Mouse (Mus musculus) stomach, embryonic 15.5 days (tissue): ENCODE measurements around the gene Snx17. TPM values are rescaled to one million over a fixed set of nuclear protein-coding genes. Genes with fewer than 3 reads are reported as not detected.

Experiments used
- ATAC-seq: fragments of 200-750 bp; cut with Nextera tagmentation; 2 replicates; pipeline ENCODE4 v1.8.0; 2017; ENCODE audit warnings: low read depth, moderate number of reproducible peaks, moderate TSS enrichment; ENCODE audit not compliant: insufficient read depth, low FRiP score
- H3K27ac ChIP-seq: fragments of 300-500 bp; sonication (generic); 2 replicates; pipeline ENCODE4 v1.5.1; 2015; ENCODE audit warnings: mild to moderate bottlenecking, inconsistent platforms
- H3K27me3 ChIP-seq: fragments of 300-500 bp; sonication (generic); replicated peaks from 2 replicates; pipeline ENCODE4 v1.6.1; 2015; ENCODE audit warnings: inconsistent platforms
- H3K36me3 ChIP-seq: fragments of 300-500 bp; sonication (generic); 2 replicates; pipeline ENCODE4 v1.6.1; 2015; ENCODE audit warnings: inconsistent platforms
- H3K4me1 ChIP-seq: fragments of 300-500 bp; sonication (generic); 2 replicates; pipeline ENCODE4 v1.6.1; 2015; ENCODE audit warnings: inconsistent platforms
- H3K4me2 ChIP-seq: fragments of 300-500 bp; sonication (generic); 2 replicates; pipeline ENCODE4 v1.6.1; 2015; ENCODE audit warnings: mild to moderate bottlenecking, inconsistent platforms
- H3K4me3 ChIP-seq: fragments of 300-500 bp; sonication (generic); replicated peaks from 2 replicates; pipeline ENCODE4 v1.5.1; 2015; ENCODE audit warnings: inconsistent platforms
- H3K9ac ChIP-seq: fragments of 300-500 bp; sonication (generic); 2 replicates; pipeline ENCODE4 v1.6.1; 2015; ENCODE audit warnings: inconsistent platforms
- H3K9me3 ChIP-seq: fragments of 300-500 bp; sonication (generic); 2 replicates; pipeline ENCODE4 v1.6.1; 2016; ENCODE audit warnings: inconsistent platforms
- WGBS: fragments of 180-500 bp; shearing (Covaris S2); methylation state at CpG from one replicate; pipeline ENCODE4 v1.1.7; 2015; 5-methylcytosine and 5-hydroxymethylcytosine counted together
- polyA plus RNA-seq: library from polyadenylated mRNA; unstranded; fragments of >200 nt; fragmentation: Nextera tagmentation; extraction: Ambion mirVana; gene quantifications from 2 replicates; pipeline ENCODE4 v1.2.1, GENCODE M21; 2015

Snx17 gene
- polyA plus RNA-seq, 1 experiment from 2014 or later, result 115 TPM

GRCm38 (mm10) chr5:31219070-31219469 lies 26.0 kb downstream of the Snx17 start:
- no peaks in the 10 kb centered on the region for H3K27me3 ChIP-seq
- no peak for ATAC-seq
- H3K4me2 ChIP-seq, result peak overlapping the region; percentile 85
- H3K27ac ChIP-seq, result no peak overlapping the region
- H3K36me3 ChIP-seq, result no peaks in the 10 kb centered on the region
- H3K9ac ChIP-seq, result no peak overlapping the region
- peak overlapping the region; percentile 100; the same call in 1 of the 2 replicates for H3K4me3 ChIP-seq
- H3K9me3 ChIP-seq, result no peaks in the 10 kb centered on the region
- H3K4me1 ChIP-seq, result no peaks in the 10 kb centered on the region
- WGBS, result 0% methylated on average over 2 of the region's 2 CpGs

- WGBS, result under 1% methylated on average over 11 of the region's 11 CpGs
- no peak for ATAC-seq
- Histone ChIP-seq H3K36me3 (no peaks in the 10 kb centered on the region), H3K9ac (peak overlapping the region; percentile 96; the same call in 1 of the 2 replicates), H3K4me2 (peak overlapping the region; percentile 85), H3K27ac (peak overlapping the region; percentile 95), H3K4me3 (peak overlapping the region; percentile 100), H3K27me3 (no peaks in the 10 kb centered on the region), H3K4me1 (no peaks in the 10 kb centered on the region), H3K9me3 (no peaks in the 10 kb centered on the region)
Measured at GRCm38 (mm10) chr5:31219474-31219873, 26.4 kb downstream of the Snx17 start.

- Histone ChIP-seq H3K9me3 (no peaks in the 10 kb centered on the region), H3K4me1 (no peaks in the 10 kb centered on the region), H3K27me3 (no peaks in the 10 kb centered on the region), H3K4me3 (peak overlapping the region; percentile 100), H3K9ac (peak overlapping the region; percentile 96), H3K27ac (peak overlapping the region; percentile 95), H3K36me3 (no peaks in the 10 kb centered on the region), H3K4me2 (peak overlapping the region; percentile 85)
- under 1% methylated on average over 40 of the region's 40 CpGs for WGBS
- peak; percentile 56 for ATAC-seq
Measured at GRCm38 (mm10) chr5:31219911-31220447, 27.0 kb downstream of the Snx17 start.

- no peaks in the 10 kb centered on the region for H3K27me3 ChIP-seq
- no peaks in the 10 kb centered on the region for H3K4me1 ChIP-seq
- WGBS, result under 1% methylated on average over 70 of the region's 70 CpGs
- ATAC-seq, result peak; percentile 96
- no peaks in the 10 kb centered on the region for H3K36me3 ChIP-seq
- H3K4me3 ChIP-seq, result peak within 1 kb of the TSS; percentile 100
- H3K4me2 ChIP-seq, result peak within 1 kb of the TSS; percentile 85
- H3K9ac ChIP-seq, result peak within 1 kb of the TSS; percentile 96
- H3K27ac ChIP-seq, result peak within 1 kb of the TSS; percentile 95
- no peaks in the 10 kb centered on the region for H3K9me3 ChIP-seq
Measured at GRCm38 (mm10) chr5:31220448-31221303, 27.6 kb downstream of the Snx17 start, which contains the start of gene Ppm1g. Gene Ppm1g (minus strand): TSS chr5:31220687.

GRCm38 (mm10) chr5:31221304-31221945 lies 28.4 kb downstream of the Snx17 start:
- peak overlapping the region; percentile 85 for H3K4me2 ChIP-seq
- H3K36me3 ChIP-seq, result no peaks in the 10 kb centered on the region
- H3K9me3 ChIP-seq, result no peaks in the 10 kb centered on the region
- peak overlapping the region; percentile 100 for H3K4me3 ChIP-seq
- 12% methylated on average over 11 of the region's 11 CpGs for WGBS
- H3K27ac ChIP-seq, result peak overlapping the region; percentile 94
- ATAC-seq, result no peak
- no peaks in the 10 kb centered on the region for H3K27me3 ChIP-seq
- peak overlapping the region; percentile 63 for H3K9ac ChIP-seq
- no peaks in the 10 kb centered on the region for H3K4me1 ChIP-seq

GRCm38 (mm10) chr5:31222696-31223095 lies 29.7 kb downstream of the Snx17 start:
- H3K4me1 ChIP-seq, result no peaks in the 10 kb centered on the region
- no peaks in the 10 kb centered on the region for H3K36me3 ChIP-seq
- no peak overlapping the region for H3K4me2 ChIP-seq
- H3K9me3 ChIP-seq, result no peaks in the 10 kb centered on the region
- no peak overlapping the region for H3K9ac ChIP-seq
- H3K27me3 ChIP-seq, result no peaks in the 10 kb centered on the region
- WGBS, result 93% methylated on average over 9 of the region's 9 CpGs
- H3K27ac ChIP-seq, result no peak overlapping the region
- ATAC-seq, result no peak
- H3K4me3 ChIP-seq, result no peak overlapping the region

- Histone ChIP-seq H3K27me3 (no peaks in the 10 kb centered on the region), H3K27ac (no peak overlapping the region), H3K9ac (no peak overlapping the region), H3K9me3 (no peaks in the 10 kb centered on the region), H3K4me2 (no peak overlapping the region), H3K4me3 (no peak overlapping the region), H3K36me3 (no peaks in the 10 kb centered on the region), H3K4me1 (no peaks in the 10 kb centered on the region)
- WGBS, result 70% methylated on average over 1 of the region's 1 CpGs
- no peak for ATAC-seq
Measured at GRCm38 (mm10) chr5:31226641-31227040, 33.6 kb downstream of the Snx17 start.

- Histone ChIP-seq H3K9me3 (no peaks in the 10 kb centered on the region), H3K36me3 (0 out of 2 replicates have a peak, but pooled peaks cover 9% of the 10 kb centered on the region), H3K4me2 (peak within 1 kb of the TSS; percentile 75), H3K27me3 (no peaks in the 10 kb centered on the region), H3K27ac (peak within 1 kb of the TSS; percentile 99), H3K4me1 (peaks cover 2% of the 10 kb centered on the region; the same call in 1 of the 2 replicates), H3K9ac (peak within 1 kb of the TSS; percentile 99), H3K4me3 (peak within 1 kb of the TSS; percentile 98)
- WGBS, result under 1% methylated on average over 82 of the region's 103 CpGs
- peak; percentile 98 for ATAC-seq
Measured at GRCm38 (mm10) chr5:31240637-31241521, 47.9 kb downstream of the Snx17 start, which contains the start of the genes Nrbp1 and Gm9970. Gene Nrbp1 (plus strand): TSS chr5:31240864. Gene Gm9970 (minus strand): TSS chr5:31241232.

GRCm38 (mm10) chr5:31241522-31242034 lies 48.6 kb downstream of the Snx17 start:
- Histone ChIP-seq H3K27me3 (no peaks in the 10 kb centered on the region), H3K4me3 (peak overlapping the region; percentile 98), H3K9ac (peak overlapping the region; percentile 99), H3K9me3 (no peaks in the 10 kb centered on the region), H3K36me3 (peaks cover 16% of the 10 kb centered on the region; the same call in 1 of the 2 replicates), H3K4me2 (peak overlapping the region; percentile 75), H3K27ac (peak overlapping the region; percentile 99), H3K4me1 (peaks cover 2% of the 10 kb centered on the region; the same call in 1 of the 2 replicates)
- WGBS, result under 1% methylated on average over 13 of the region's 13 CpGs
- no peak for ATAC-seq

- H3K9me3 ChIP-seq, result no peaks in the 10 kb centered on the region
- H3K27me3 ChIP-seq, result no peaks in the 10 kb centered on the region
- 22% methylated on average over 10 of the region's 10 CpGs for WGBS
- peaks cover 2% of the 10 kb centered on the region; the same call in 1 of the 2 replicates for H3K4me1 ChIP-seq
- H3K4me2 ChIP-seq, result peak overlapping the region; percentile 75
- H3K27ac ChIP-seq, result no peak overlapping the region
- ATAC-seq, result no peak
- peak overlapping the region; percentile 99; the same call in 1 of the 2 replicates for H3K9ac ChIP-seq
- H3K4me3 ChIP-seq, result peak overlapping the region; percentile 98
- peaks cover 21% of the 10 kb centered on the region; the same call in 1 of the 2 replicates for H3K36me3 ChIP-seq
Measured at GRCm38 (mm10) chr5:31242191-31242590, 49.2 kb downstream of the Snx17 start.
